Mouse (Mus musculus) forebrain, embryonic 11.5 days (tissue): Measurements from ENCODE around the gene Ogfod3. TPM values are rescaled to one million over a fixed set of nuclear protein-coding genes. Genes with fewer than 3 reads are reported as not detected.
A peak's percentile ranks its signal among the peaks of the same experiment; 100 is the strongest.

ENCODE experiments used
- ATAC-seq: fragments of 200-750 bp; cut with Nextera tagmentation; replicated peaks from 2 replicates; pipeline ENCODE4 v1.8.0; 2017; ENCODE audit warnings: moderate TSS enrichment; ENCODE audit not compliant: low FRiP score
- DNase-seq: peaks from one replicate; pipeline ENCODE4 v3.0.0-alpha.2; 2017; ENCODE audit warnings: low spot score
- H3K27ac ChIP-seq: fragments of 300-500 bp; sonication (generic); 2 replicates; pipeline ENCODE4 v1.5.1; 2014; ENCODE audit warnings: low read depth, low read length
- H3K27me3 ChIP-seq: fragments of 300-500 bp; sonication (generic); 2 replicates; pipeline ENCODE4 v1.6.1; 2014; ENCODE audit warnings: mild to moderate bottlenecking, low read length, mixed read lengths; ENCODE audit not compliant: control insufficient read depth, insufficient read depth
- H3K36me3 ChIP-seq: fragments of 300-500 bp; sonication (generic); 2 replicates; pipeline ENCODE4 v1.6.1; 2014; ENCODE audit warnings: mild to moderate bottlenecking, low read length, moderate library complexity, mixed read lengths; ENCODE audit not compliant: control insufficient read depth, insufficient read depth
- H3K4me1 ChIP-seq: fragments of 300-500 bp; sonication (generic); replicated peaks from 2 replicates; pipeline ENCODE4 v1.6.1; 2014; ENCODE audit warnings: low read length, mixed read lengths; ENCODE audit not compliant: control insufficient read depth, insufficient read depth
- H3K4me2 ChIP-seq: fragments of 300-500 bp; sonication (generic); 2 replicates; pipeline ENCODE4 v1.6.1; 2014; ENCODE audit warnings: low read depth, mild to moderate bottlenecking, low read length, moderate library complexity, mixed read lengths; ENCODE audit not compliant: severe bottlenecking
- H3K4me3 ChIP-seq: fragments of 300-500 bp; sonication (generic); 2 replicates; pipeline ENCODE4 v1.5.1; 2014; ENCODE audit warnings: low read depth, low read length
- H3K9ac ChIP-seq: fragments of 300-500 bp; sonication (generic); 2 replicates; pipeline ENCODE4 v1.6.1; 2014; ENCODE audit warnings: low read length
- H3K9me3 ChIP-seq: fragments of 300-500 bp; sonication (generic); 2 replicates; pipeline ENCODE4 v1.6.1; 2016; ENCODE audit warnings: low read length, mixed read lengths; ENCODE audit not compliant: control insufficient read depth
- WGBS: fragments of 180-500 bp; shearing (Covaris S2); extraction: QIAGEN DNeasy Blood & Tissue Kit; methylation state at CpG from one replicate; pipeline ENCODE4 v1.1.7; 2014; 5-methylcytosine and 5-hydroxymethylcytosine counted together
- polyA plus RNA-seq: library from polyadenylated mRNA; unstranded; fragments of >200 nt; fragmentation: Nextera tagmentation; extraction: Ambion mirVana; gene quantifications from 2 replicates; pipeline ENCODE4 v1.2.1, GENCODE M21; 2014

The Ogfod3 gene
- 20.3 and 20.5 TPM in 2 replicates for polyA plus RNA-seq

DNA sequence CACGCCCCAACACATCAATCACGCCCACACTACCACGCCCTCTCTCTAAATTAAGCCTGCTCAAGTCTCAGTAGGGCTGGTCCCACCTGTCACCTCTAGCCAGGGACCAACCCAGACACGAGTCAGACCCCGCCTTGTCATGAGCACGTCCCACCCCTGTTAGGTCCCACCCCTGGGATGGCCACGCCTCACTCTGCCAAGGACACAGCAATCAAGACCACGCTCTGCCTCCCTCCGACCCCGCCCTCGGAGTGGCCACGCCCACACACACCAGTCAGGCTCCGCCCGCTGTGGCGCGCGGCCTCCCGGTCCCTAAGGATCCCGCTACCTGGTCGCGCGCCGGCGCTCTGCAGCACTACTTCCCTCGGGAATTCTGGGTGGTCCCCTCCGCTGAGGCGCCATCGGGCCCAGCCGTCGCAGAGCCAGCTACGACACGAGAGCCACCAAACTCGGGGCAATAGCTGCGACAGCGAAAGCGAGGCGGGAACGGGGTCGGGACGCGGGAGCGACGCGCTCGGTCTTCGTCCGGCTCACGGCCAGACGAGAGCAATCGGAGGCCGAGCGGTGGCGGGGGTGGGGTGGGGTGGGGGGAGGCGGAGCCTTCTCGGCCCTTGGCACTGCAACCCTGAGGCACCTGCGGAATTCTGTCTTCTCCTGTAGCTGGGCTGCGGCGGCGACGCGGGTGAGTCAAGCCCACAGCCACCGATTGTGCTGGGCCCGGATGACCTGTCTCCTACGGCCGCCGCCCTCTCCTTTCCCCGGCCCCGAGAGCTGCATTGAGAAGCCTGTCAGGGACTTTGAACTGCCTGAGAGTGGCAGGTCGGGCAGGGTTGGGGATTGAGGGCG is at the start of gene Ogfod3, which contains the start of gene Hexdc:
Gene Ogfod3 (minus strand): TSS at position 551 of the 846 bp plus-strand sequence.
Gene Hexdc (plus strand): TSS at position 273 of the 846 bp plus-strand sequence.
- DNase-seq (peak; percentile 99), ATAC-seq (peak; percentile 97)
- Histone ChIP-seq H3K27ac (peak within 1 kb of the TSS; percentile 79; the same call in 1 of the 2 replicates), H3K9ac (peak within 1 kb of the TSS; percentile 82), H3K4me2 (peak within 1 kb of the TSS; percentile 70), H3K27me3 (no peaks in the 10 kb centered on the region), H3K36me3 (no peaks in the 10 kb centered on the region; the same call in 1 of the 2 replicates), H3K4me3 (peak within 1 kb of the TSS; percentile 71), H3K4me1 (0 out of 2 replicates have a peak, but pooled peaks cover 2% of the 10 kb centered on the region), H3K9me3 (no peaks in the 10 kb centered on the region)
- under 1% methylated on average over 68 of the region's 70 CpGs for whole genome bisulfite sequencing

DNA sequence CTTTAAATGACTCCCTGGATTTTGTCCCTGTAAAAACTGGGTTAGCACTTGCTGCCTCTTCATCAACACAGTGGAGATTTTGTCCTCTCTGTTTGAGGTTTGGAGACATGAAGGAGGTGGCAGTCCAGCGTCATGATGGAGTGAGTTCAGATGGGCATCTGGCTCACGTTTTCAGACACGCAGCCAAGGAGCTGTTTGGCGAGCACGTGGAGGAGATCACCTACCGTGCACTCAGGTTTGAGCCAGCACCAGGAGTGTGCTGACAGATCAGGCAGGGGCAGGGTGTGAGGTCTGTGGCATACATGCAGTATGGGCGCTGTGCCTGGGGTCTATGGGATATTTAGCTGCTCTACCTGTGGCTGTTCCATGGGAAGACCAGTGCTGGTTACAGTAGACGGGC is 45.7 kb upstream of the Ogfod3 start:
- no peak overlapping the region for H3K9ac ChIP-seq
- ATAC-seq (no peak), DNase-seq (no peak)
- H3K4me3 ChIP-seq = no peak overlapping the region
- no peak overlapping the region for H3K4me2 ChIP-seq
- peaks cover 24% of the 10 kb centered on the region; the same call in 1 of the 2 replicates for H3K36me3 ChIP-seq
- no peaks in the 10 kb centered on the region for H3K27me3 ChIP-seq
- no peaks in the 10 kb centered on the region for H3K9me3 ChIP-seq
- WGBS = 93% methylated on average over 8 of the region's 8 CpGs
- H3K27ac ChIP-seq = no peak overlapping the region
- no peaks in the 10 kb centered on the region for H3K4me1 ChIP-seq

DNA sequence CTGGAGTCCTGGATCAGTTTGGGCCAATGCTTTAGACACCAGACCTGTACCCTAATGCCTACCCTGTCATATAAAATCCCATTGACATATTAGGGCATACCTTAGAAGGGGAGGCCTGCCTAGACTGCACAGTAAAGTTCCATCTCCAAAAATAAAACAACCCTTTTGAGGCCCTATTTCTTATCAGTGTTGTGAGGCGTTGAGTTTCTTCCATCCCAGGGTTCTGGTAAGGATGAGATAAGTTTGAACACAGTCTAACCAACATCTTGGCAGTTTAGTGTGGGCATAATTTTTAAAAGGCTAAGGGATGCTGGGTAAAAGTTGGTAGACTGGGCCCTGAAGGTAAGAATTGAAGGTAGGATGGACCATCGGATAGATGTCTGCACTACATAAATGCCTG is 35.2 kb upstream of the Ogfod3 start:
- 94% methylated on average over 2 of the region's 2 CpGs for WGBS
- Histone ChIP-seq H3K9ac (no peak overlapping the region), H3K36me3 (no peaks in the 10 kb centered on the region; the same call in 1 of the 2 replicates), H3K4me2 (no peak overlapping the region), H3K27ac (no peak overlapping the region), H3K27me3 (no peaks in the 10 kb centered on the region), H3K4me3 (no peak overlapping the region), H3K4me1 (peaks cover 7% of the 10 kb centered on the region), H3K9me3 (no peaks in the 10 kb centered on the region)
- no peak for DNase-seq
- ATAC-seq = no peak

DNA sequence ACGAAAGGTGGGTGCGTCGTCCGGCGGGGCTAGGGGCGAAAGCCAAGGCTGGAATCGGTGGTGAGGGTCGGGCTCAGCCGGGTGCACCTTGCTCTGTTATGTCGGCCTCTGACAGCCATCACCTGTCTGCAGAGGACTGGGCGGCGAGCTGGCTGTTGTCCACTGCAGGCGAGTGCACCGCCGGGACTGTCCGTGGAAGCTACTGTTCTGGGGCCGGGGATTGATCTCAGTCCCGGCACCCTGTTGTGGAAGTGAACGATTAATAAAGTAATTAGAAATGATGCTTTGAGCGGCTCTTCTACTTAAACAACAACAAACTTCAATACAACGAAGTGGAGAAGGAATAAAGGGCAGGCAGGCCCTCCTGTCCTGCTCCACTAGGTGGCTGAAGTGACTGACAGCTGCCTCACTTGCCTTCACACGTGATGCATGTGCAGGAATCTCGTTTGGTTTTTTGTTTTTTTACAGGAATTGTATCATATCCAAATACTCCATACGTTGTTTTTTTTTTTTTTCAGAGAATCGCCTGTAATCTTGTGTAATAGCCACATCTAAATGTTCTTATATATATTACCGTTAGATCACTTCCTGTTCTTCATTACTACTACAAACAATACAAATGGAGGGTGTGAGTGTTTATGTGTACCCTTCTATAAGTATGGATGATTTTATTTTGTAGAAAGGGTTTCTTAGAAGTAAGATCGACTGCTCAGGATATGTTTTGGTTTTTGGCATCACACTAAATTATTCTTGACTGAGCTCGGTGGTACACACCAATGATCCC is 33.0 kb upstream of the Ogfod3 start:
- no peak for DNase-seq

DNA sequence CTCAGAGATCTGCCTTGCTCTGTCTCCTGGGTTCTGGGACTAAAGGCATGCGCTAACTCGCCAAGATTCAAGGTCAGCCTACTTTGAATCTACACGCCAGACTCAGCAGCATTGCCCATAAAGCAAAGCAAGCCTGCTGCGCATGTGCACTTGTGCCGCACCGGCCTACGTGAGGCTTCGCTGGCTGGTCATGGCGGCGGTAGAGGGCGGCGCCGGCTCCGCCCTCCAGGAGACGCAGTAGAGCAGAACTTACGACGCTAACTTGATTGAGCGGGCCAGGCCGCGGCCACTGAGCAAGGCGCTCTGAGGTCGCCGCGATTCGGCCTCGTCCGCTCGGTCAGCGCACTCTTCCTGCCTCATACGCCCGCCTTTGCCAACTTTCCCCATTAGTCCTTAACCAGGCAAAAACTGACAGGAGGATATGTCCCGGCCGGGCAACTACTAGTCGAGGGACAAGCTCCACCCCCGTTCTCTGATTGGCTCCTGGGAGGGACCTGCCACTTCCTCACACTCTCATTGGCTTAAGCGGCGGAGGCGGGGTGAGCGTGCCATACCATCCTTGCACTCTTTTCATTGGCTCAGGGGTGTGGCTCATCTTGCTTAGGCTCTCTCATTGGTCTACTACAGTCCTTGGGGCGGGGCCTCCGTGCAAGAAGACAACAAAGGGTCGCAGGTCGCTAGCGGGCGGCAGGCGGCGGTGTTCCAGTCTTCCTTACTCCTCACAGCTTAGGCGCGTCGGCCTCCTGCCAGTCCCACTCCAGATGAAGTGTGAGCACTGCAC is 32.2 kb upstream of the Ogfod3 start, which contains the start of gene Narf:
Gene Narf (plus strand): TSS at position 690 of the 781 bp plus-strand sequence.
- Histone ChIP-seq H3K4me2 (peak within 1 kb of the TSS; percentile 61), H3K27me3 (no peaks in the 10 kb centered on the region), H3K4me1 (peaks cover 7% of the 10 kb centered on the region), H3K9me3 (no peaks in the 10 kb centered on the region), H3K4me3 (peak within 1 kb of the TSS; percentile 73), H3K36me3 (no peaks in the 10 kb centered on the region), H3K27ac (peak within 1 kb of the TSS; percentile 99), H3K9ac (peak within 1 kb of the TSS; percentile 82)
- DNase-seq (peak; percentile 99), ATAC-seq (peak; percentile 100)
- under 1% methylated on average over 50 of the region's 50 CpGs for WGBS

More for the DNA sequence above, 33.0 kb upstream of the Ogfod3 start:
- no peaks in the 10 kb centered on the region for H3K9me3 ChIP-seq
- peak overlapping the region; percentile 99 for H3K27ac ChIP-seq
- no peaks in the 10 kb centered on the region for H3K27me3 ChIP-seq
- H3K9ac ChIP-seq = peak overlapping the region; percentile 82
- H3K4me1 ChIP-seq = peaks cover 7% of the 10 kb centered on the region
- H3K36me3 ChIP-seq = no peaks in the 10 kb centered on the region
- peak; percentile 57 for ATAC-seq
- peak overlapping the region; percentile 73 for H3K4me3 ChIP-seq
- WGBS = 6% methylated on average over 28 of the region's 28 CpGs
- H3K4me2 ChIP-seq = peak overlapping the region; percentile 61

DNA sequence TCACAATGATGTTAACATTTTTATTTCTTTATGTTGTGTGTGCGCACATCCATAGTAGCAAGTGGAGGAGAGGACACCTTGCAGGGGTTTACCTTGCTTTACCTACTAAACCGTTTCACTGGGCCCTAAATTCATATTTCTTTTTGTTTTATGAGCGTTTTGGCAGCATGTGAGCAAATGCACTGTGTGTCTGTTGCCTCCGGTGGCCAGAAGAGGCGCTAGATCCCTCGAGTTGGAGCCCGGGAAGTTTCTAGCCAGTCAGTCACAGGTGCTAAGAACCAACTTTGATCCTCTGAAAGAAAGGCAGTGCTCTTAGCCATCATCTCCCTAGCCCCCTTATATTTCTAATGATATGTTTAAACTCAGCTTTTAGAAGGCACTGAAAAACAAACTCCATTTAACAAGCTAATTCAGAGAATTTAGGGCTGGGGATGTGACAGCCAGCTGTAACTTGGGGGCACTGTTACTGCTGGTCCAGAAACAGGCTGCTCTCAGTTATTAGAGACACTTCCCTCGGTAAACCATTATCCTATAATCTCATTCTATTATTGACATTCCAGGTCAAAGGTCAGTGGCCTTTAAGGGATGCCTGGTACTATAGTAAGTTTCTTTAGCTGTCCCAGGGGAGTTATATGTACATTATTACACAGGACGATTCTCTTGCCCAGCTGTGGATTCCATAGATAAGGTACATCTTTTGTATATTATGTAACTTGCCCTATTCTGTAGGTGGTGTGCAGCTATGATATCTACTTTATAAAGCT is 31.1 kb upstream of the Ogfod3 start:
- no peaks in the 10 kb centered on the region for H3K9me3 ChIP-seq
- no peak overlapping the region; the same call in 1 of the 2 replicates for H3K4me3 ChIP-seq
- ATAC-seq (no peak), DNase-seq (peak; percentile 66)
- H3K27me3 ChIP-seq = no peaks in the 10 kb centered on the region
- 27% methylated on average over 9 of the region's 9 CpGs for WGBS
- peak overlapping the region; percentile 79; the same call in 1 of the 2 replicates for H3K9ac ChIP-seq
- H3K36me3 ChIP-seq = no peaks in the 10 kb centered on the region
- peaks cover 7% of the 10 kb centered on the region for H3K4me1 ChIP-seq
- no peak overlapping the region; the same call in 1 of the 2 replicates for H3K4me2 ChIP-seq
- peak overlapping the region; percentile 99; the same call in 1 of the 2 replicates for H3K27ac ChIP-seq

DNA sequence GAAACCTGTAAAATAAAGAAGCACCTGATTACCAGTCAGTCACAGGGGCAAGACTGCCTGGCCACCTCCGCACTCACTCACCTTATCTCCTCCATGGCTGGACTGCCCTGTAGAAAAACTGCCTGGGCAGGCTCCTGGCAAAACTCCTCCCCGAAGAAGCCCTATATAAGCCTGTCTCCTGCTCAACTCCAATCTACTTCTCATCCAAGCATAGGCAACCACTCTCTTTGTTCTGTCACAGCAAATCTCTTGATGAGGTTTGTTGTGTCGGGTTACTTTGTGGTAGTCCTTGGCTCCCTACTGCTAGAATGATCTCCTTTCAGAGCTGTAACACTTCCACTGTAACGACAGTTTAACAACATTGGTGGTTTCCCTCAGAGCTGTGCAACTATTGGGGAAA is 28.2 kb upstream of the Ogfod3 start:
- Histone ChIP-seq H3K4me3 (no peak overlapping the region), H3K9ac (no peak overlapping the region), H3K4me1 (peaks cover 9% of the 10 kb centered on the region), H3K27ac (no peak overlapping the region), H3K36me3 (no peaks in the 10 kb centered on the region), H3K4me2 (no peak overlapping the region), H3K27me3 (no peaks in the 10 kb centered on the region), H3K9me3 (no peaks in the 10 kb centered on the region)
- no peak for DNase-seq
- no peak for ATAC-seq
- 37% methylated on average over 4 of the region's 4 CpGs for WGBS
